In genomic region chr2:118763469-118763868, GRCm38 (mm10) we compare ENCODE assay signal across 9 mouse cellular contexts. TPM values are rescaled to one million over a fixed set of nuclear protein-coding genes. Genes with fewer than 3 reads are reported as not detected.
A peak's percentile ranks its signal among the peaks of the same experiment; 100 is the strongest.
DNase-seq lines count a peak whose midpoint lies in the region; ATAC-seq lines count a peak whose summit lies in the region.
"Had no signal": no experiment of that assay in that cellular context is flagged by ENCODE, and none has a peak within 500 bp of the region (broad histone marks: within the 10 kb centered on the region; RNA-seq: fewer than 3 reads in every experiment).

No protein-coding gene starts in this region.

- no peak overlapping the region for H3K9ac ChIP-seq in forebrain, embryonic 15.5 days (replicated peaks)
- no peak overlapping the region for H3K9ac ChIP-seq in intestine, embryonic 15.5 days
- H3K9ac ChIP-seq in lung, embryonic 16.5 days (ENCODE audit: low read length) = peak overlapping the region; percentile 21
- H3K9ac ChIP-seq: liver, embryonic 14.5 days had no signal

- 66% methylated on average over 7 of the region's 7 CpGs for WGBS in forebrain, embryonic 15.5 days
- 64% methylated on average over 7 of the region's 7 CpGs for WGBS in intestine, embryonic 15.5 days
- WGBS in lung, embryonic 16.5 days = 53% methylated on average over 7 of the region's 7 CpGs

- H3K4me3 ChIP-seq in forebrain, embryonic 15.5 days = no peak overlapping the region
- no peak overlapping the region for H3K4me3 ChIP-seq in intestine, embryonic 15.5 days (replicated peaks)
- H3K4me3 ChIP-seq in lung, embryonic 16.5 days (ENCODE audit: low read length) = no peak overlapping the region

- no peak for ATAC-seq in forebrain, embryonic 15.5 days (replicated peaks)
- no peak for ATAC-seq in intestine, embryonic 15.5 days
- ATAC-seq in lung, embryonic 16.5 days (ENCODE audit: low read depth) = 0 out of 2 replicates have a peak, but pooled peaks have one; percentile 2

- no peak overlapping the region for H3K4me2 ChIP-seq in forebrain, embryonic 15.5 days (replicated peaks)
- H3K4me2 ChIP-seq in intestine, embryonic 15.5 days (replicated peaks) = no peak overlapping the region
- no peak overlapping the region for H3K4me2 ChIP-seq in lung, embryonic 16.5 days (ENCODE audit: low read depth, low read length)

- H3K36me3 ChIP-seq in forebrain, embryonic 15.5 days = no peaks in the 10 kb centered on the region
- no peaks in the 10 kb centered on the region for H3K36me3 ChIP-seq in intestine, embryonic 15.5 days
- no peaks in the 10 kb centered on the region for H3K36me3 ChIP-seq in lung, embryonic 16.5 days (ENCODE audit: control insufficient read depth, insufficient read depth, low read length)

- no peaks in the 10 kb centered on the region for H3K9me3 ChIP-seq in forebrain, embryonic 15.5 days
- H3K9me3 ChIP-seq in intestine, embryonic 15.5 days = no peaks in the 10 kb centered on the region
- H3K9me3 ChIP-seq in lung, embryonic 16.5 days (ENCODE audit: control insufficient read depth, low read length) = no peaks in the 10 kb centered on the region

- H3K4me1 ChIP-seq in forebrain, embryonic 15.5 days = peaks cover 49% of the 10 kb centered on the region
- H3K4me1 ChIP-seq in intestine, embryonic 15.5 days (replicated peaks) = peaks cover 45% of the 10 kb centered on the region
- peaks cover 37% of the 10 kb centered on the region for H3K4me1 ChIP-seq in lung, embryonic 16.5 days (replicated peaks; ENCODE audit: control insufficient read depth, insufficient read depth, low read length)

- peak overlapping the region; percentile 96 for H3K27ac ChIP-seq in forebrain, embryonic 15.5 days (replicated peaks)
- H3K27ac ChIP-seq in intestine, embryonic 15.5 days = 0 out of 2 replicates have a peak overlapping the region, but pooled peaks have one; percentile 93
- H3K27ac ChIP-seq in lung, embryonic 16.5 days (ENCODE audit: low read length) = peak overlapping the region; percentile 98
- H3K27ac ChIP-seq: liver, embryonic 14.5 days had no signal

- DNase-seq in right cerebral cortex, adult 18-20 months = peak; percentile 83
- no peak for DNase-seq in right cerebral cortex, postnatal 14 days
- no peak for DNase-seq in spleen, postnatal 10 days (ENCODE audit: low spot score in 2 of 2)
- DNase-seq in urinary bladder, postnatal 14 days (ENCODE audit: low spot score) = no peak

- no peaks in the 10 kb centered on the region for H3K27me3 ChIP-seq in forebrain, embryonic 15.5 days
- no peaks in the 10 kb centered on the region for H3K27me3 ChIP-seq in intestine, embryonic 15.5 days (replicated peaks)
- no peaks in the 10 kb centered on the region for H3K27me3 ChIP-seq in lung, embryonic 16.5 days (ENCODE audit: control insufficient read depth, insufficient read depth, low read depth, low read length)

RNA-seq across cellular contexts. Expression of gene Ccdc9b, which starts 1.0 kb away (rescaled TPM):
- polyA plus RNA-seq in forebrain, embryonic 15.5 days (2015; fragmentation: Nextera tagmentation; extraction: Ambion mirVana) = 1.3 and 1.6 TPM in 2 replicates
- 1.1 TPM in 2 replicates for polyA plus RNA-seq in intestine, embryonic 15.5 days (2015; fragmentation: Nextera tagmentation; extraction: Ambion mirVana)
- polyA plus RNA-seq in lung, embryonic 16.5 days (2015; fragmentation: Nextera tagmentation; extraction: Ambion mirVana) = 1.3 and 1.4 TPM in 2 replicates

RNA-seq across cellular contexts. Expression of gene Phgr1, which starts 9.1 kb away (rescaled TPM):
- not detected in 2 replicates for polyA plus RNA-seq in forebrain, embryonic 15.5 days (2015; fragmentation: Nextera tagmentation; extraction: Ambion mirVana)
- 41.2 and 48.8 TPM in 2 replicates for polyA plus RNA-seq in intestine, embryonic 15.5 days (2015; fragmentation: Nextera tagmentation; extraction: Ambion mirVana)
- polyA plus RNA-seq in lung, embryonic 16.5 days (2015; fragmentation: Nextera tagmentation; extraction: Ambion mirVana) = 0.31 and 0.58 TPM in 2 replicates
- polyA plus RNA-seq: embryonic facial prominence, embryonic 11.5 days; liver, embryonic 14.5 days had no signal

RNA-seq across cellular contexts. Expression of gene Disp2, which starts 16.1 kb away (rescaled TPM):
- polyA plus RNA-seq in forebrain, embryonic 15.5 days (2015; fragmentation: Nextera tagmentation; extraction: Ambion mirVana) = 24.2 and 25.8 TPM in 2 replicates
- polyA plus RNA-seq in intestine, embryonic 15.5 days (2015; fragmentation: Nextera tagmentation; extraction: Ambion mirVana) = 2.7 TPM in 2 replicates
- polyA plus RNA-seq in lung, embryonic 16.5 days (2015; fragmentation: Nextera tagmentation; extraction: Ambion mirVana) = 0.65 and 1.0 TPM in 2 replicates

RNA-seq across cellular contexts. Expression of gene Inafm2, which starts 17.9 kb away (rescaled TPM):
- polyA plus RNA-seq in forebrain, embryonic 15.5 days (2015; fragmentation: Nextera tagmentation; extraction: Ambion mirVana) = 25.3 and 27.2 TPM in 2 replicates
- polyA plus RNA-seq in intestine, embryonic 15.5 days (2015; fragmentation: Nextera tagmentation; extraction: Ambion mirVana) = 21.0 and 23.4 TPM in 2 replicates
- polyA plus RNA-seq in lung, embryonic 16.5 days (2015; fragmentation: Nextera tagmentation; extraction: Ambion mirVana) = 18.7 and 20.5 TPM in 2 replicates

RNA-seq across cellular contexts. Expression of gene Plcb2, which starts 35.2 kb away (rescaled TPM):
- 0.63 and 0.69 TPM in 2 replicates for polyA plus RNA-seq in forebrain, embryonic 15.5 days (2015; fragmentation: Nextera tagmentation; extraction: Ambion mirVana)
- polyA plus RNA-seq in intestine, embryonic 15.5 days (2015; fragmentation: Nextera tagmentation; extraction: Ambion mirVana) = 1.2 and 1.6 TPM in 2 replicates
- 1.6 and 1.8 TPM in 2 replicates for polyA plus RNA-seq in lung, embryonic 16.5 days (2015; fragmentation: Nextera tagmentation; extraction: Ambion mirVana)

Comparison
In these comparisons a context has a peak if more than half of its experiments do, and no peak if none do; other contexts are left out.
1. RNA of gene Phgr1, which starts 9.1 kb away (polyA plus RNA-seq): 41.2 to 48.8 TPM in intestine, embryonic 15.5 days; 0.31 to 0.58 TPM in lung, embryonic 16.5 days and not detected in forebrain, embryonic 15.5 days; every median in the first group is over 10 times any median in the second.
2. Peak in every context shown above with its lines, with median percentiles within 50 percentile points of each other: H3K27ac ChIP-seq.